In genomic region chr7:25150151-25150663, GRCm38 (mm10) we compare ENCODE assay signal across 13 mouse cellular contexts. TPM values are rescaled to one million over a fixed set of nuclear protein-coding genes. Genes with fewer than 3 reads are reported as not detected.
A peak's percentile ranks its signal among the peaks of the same experiment; 100 is the strongest.
DNase-seq lines count a peak whose midpoint lies in the region; ATAC-seq and TF ChIP-seq lines count a peak whose summit lies in the region.
"Had no signal": no experiment of that assay in that cellular context is flagged by ENCODE, and none has a peak within 500 bp of the region (broad histone marks: within the 10 kb centered on the region; RNA-seq: fewer than 3 reads in every experiment).

No protein-coding gene starts in this region.

- peaks cover 56% of the 10 kb centered on the region for H3K4me1 ChIP-seq in forebrain, embryonic 15.5 days
- H3K4me1 ChIP-seq in limb, embryonic 12.5 days (replicated peaks) = peaks cover 59% of the 10 kb centered on the region
- peaks cover 59% of the 10 kb centered on the region for H3K4me1 ChIP-seq in neural tube, embryonic 13.5 days (replicated peaks)
- no peaks in the 10 kb centered on the region for H3K4me1 ChIP-seq in heart, adult 2 months (ENCODE audit: control insufficient read depth, insufficient read depth, low read length)

- H3K9ac ChIP-seq in forebrain, embryonic 15.5 days (replicated peaks) = no peak overlapping the region; the same call in 1 of the 2 replicates
- H3K9ac ChIP-seq in limb, embryonic 12.5 days (replicated peaks) = no peak overlapping the region; the same call in 1 of the 2 replicates
- peak overlapping the region; percentile 74 for H3K9ac ChIP-seq in neural tube, embryonic 13.5 days
- no peak overlapping the region for H3K9ac ChIP-seq in heart, adult 2 months (ENCODE audit: low read depth, low read length)

- peak; percentile 40 for DNase-seq in embryo, embryonic 9.5 days (ENCODE audit: extremely low spot score)
- no peak for DNase-seq in heart, adult 2 months
- no peak for DNase-seq in urinary bladder, postnatal 10 days (ENCODE audit: low spot score)
- DNase-seq in urinary bladder, adult 18-20 months (ENCODE audit: low spot score in 2 of 2) = no peak
- DNase-seq: adrenal gland, adult 8-10 months; cerebellum, adult 9-10 months; right cerebral cortex, postnatal 4 days; thymus, postnatal 25 days had no signal

- peak overlapping the region; percentile 25; the same call in 1 of the 2 replicates for H3K4me2 ChIP-seq in forebrain, embryonic 15.5 days (replicated peaks)
- peak overlapping the region; percentile 54 for H3K4me2 ChIP-seq in limb, embryonic 12.5 days
- peak overlapping the region; percentile 47 for H3K4me2 ChIP-seq in neural tube, embryonic 13.5 days

- intact Hi-C loops in heart, adult 2 months (cut with DNase I) = no loop called here

- TF ChIP-seq EP300 in heart, adult 2 months (IDR thresholded peaks at IDR 0.05; ENCODE audit: insufficient read depth, low read depth, low read length) = no peak

- no peaks in the 10 kb centered on the region for H3K9me3 ChIP-seq in forebrain, embryonic 15.5 days
- no peaks in the 10 kb centered on the region for H3K9me3 ChIP-seq in limb, embryonic 12.5 days
- no peaks in the 10 kb centered on the region for H3K9me3 ChIP-seq in neural tube, embryonic 13.5 days
- H3K9me3 ChIP-seq: G1E had no signal

- no peak for TF ChIP-seq CTCF in heart, adult 2 months (IDR thresholded peaks at IDR 0.05)

- H3K4me3 ChIP-seq in forebrain, embryonic 15.5 days = no peak overlapping the region
- H3K4me3 ChIP-seq in limb, embryonic 12.5 days (replicated peaks) = peak overlapping the region; percentile 26
- no peak overlapping the region for H3K4me3 ChIP-seq in neural tube, embryonic 13.5 days
- H3K4me3 ChIP-seq in heart, adult 2 months = no peak overlapping the region
- H3K4me3 ChIP-seq: layer of hippocampus, adult 2 months had no signal

- WGBS in forebrain, embryonic 15.5 days = under 1% methylated on average over 16 of the region's 18 CpGs
- 0% methylated on average over 14 of the region's 18 CpGs for WGBS in limb, embryonic 12.5 days
- WGBS in neural tube, embryonic 13.5 days = under 1% methylated on average over 17 of the region's 18 CpGs
- WGBS in heart, adult 2 months = 4% methylated on average over 18 of the region's 18 CpGs

- no peaks in the 10 kb centered on the region for H3K79me2 ChIP-seq in heart, adult 2 months (replicated peaks; ENCODE audit: control insufficient read depth, insufficient read depth, low read length)

- ATAC-seq in forebrain, embryonic 15.5 days (replicated peaks) = no peak
- peak; percentile 34; the same call in 1 of the 2 replicates for ATAC-seq in limb, embryonic 12.5 days (ENCODE audit: insufficient number of reproducible peaks, insufficient read depth, low FRiP score, low TSS enrichment, low read depth)
- peak; percentile 41 for ATAC-seq in neural tube, embryonic 13.5 days (ENCODE audit: low read depth)

- H3K36me3 ChIP-seq in forebrain, embryonic 15.5 days = no peaks in the 10 kb centered on the region
- H3K36me3 ChIP-seq in limb, embryonic 12.5 days = no peaks in the 10 kb centered on the region
- H3K36me3 ChIP-seq in neural tube, embryonic 13.5 days = no peaks in the 10 kb centered on the region
- H3K36me3 ChIP-seq in heart, adult 2 months (ENCODE audit: control insufficient read depth, insufficient read depth, low read length) = no peaks in the 10 kb centered on the region
- H3K36me3 ChIP-seq: G1E had no signal

- TF ChIP-seq POLR2A in heart, adult 2 months (IDR thresholded peaks at IDR 0.05; ENCODE audit: insufficient read depth, low read depth, low read length) = no peak

- peak overlapping the region; percentile 41; the same call in 1 of the 2 replicates for H3K27ac ChIP-seq in forebrain, embryonic 15.5 days (replicated peaks)
- peak overlapping the region; percentile 54 for H3K27ac ChIP-seq in limb, embryonic 12.5 days
- H3K27ac ChIP-seq in neural tube, embryonic 13.5 days (replicated peaks) = peak overlapping the region; percentile 94
- H3K27ac ChIP-seq in heart, adult 2 months = no peak overlapping the region
- H3K27ac ChIP-seq: layer of hippocampus, adult 2 months had no signal

- no peaks in the 10 kb centered on the region for H3K27me3 ChIP-seq in forebrain, embryonic 15.5 days
- peaks cover 47% of the 10 kb centered on the region for H3K27me3 ChIP-seq in limb, embryonic 12.5 days
- H3K27me3 ChIP-seq in neural tube, embryonic 13.5 days = no peaks in the 10 kb centered on the region
- H3K27me3 ChIP-seq in heart, adult 2 months (ENCODE audit: control insufficient read depth, insufficient read depth, low read length) = 0 out of 2 replicates have a peak, but pooled peaks cover 1% of the 10 kb centered on the region

RNA-seq across cellular contexts. Expression of gene Pou2f2, which starts 29.3 kb away (rescaled TPM):
- polyA plus RNA-seq in forebrain, embryonic 15.5 days (2015; fragmentation: Nextera tagmentation; extraction: Ambion mirVana) = 17.4 and 17.5 TPM in 2 replicates
- 2.7 and 2.9 TPM in 2 replicates for polyA plus RNA-seq in limb, embryonic 12.5 days (2016; fragmentation: Nextera tagmentation; extraction: Ambion mirVana)
- 28.0 and 29.4 TPM in 2 replicates for polyA plus RNA-seq in neural tube, embryonic 13.5 days (2015; fragmentation: Nextera tagmentation; extraction: Ambion mirVana)
- under 1 TPM; 0.39 to 0.64 TPM for total RNA-seq in heart, adult 2 months (2021)
- 0.38 and 1.5 TPM in 2 replicates for polyA plus RNA-seq in heart, adult 2 months (2012; rRNA removed)
